24 mouse cellular contexts compared by ENCODE assay signal in genomic region chr7:57357871-57358540, GRCm38 (mm10). TPM values are rescaled to one million over a fixed set of nuclear protein-coding genes. Genes with fewer than 3 reads are reported as not detected.
DNase-seq lines count a peak whose midpoint lies in the region; ATAC-seq lines count a peak whose summit lies in the region.
"Had no signal": no experiment of that assay in that cellular context is flagged by ENCODE, and none has a peak within 500 bp of the region (broad histone marks: within the 10 kb centered on the region; RNA-seq: fewer than 3 reads in every experiment).

No protein-coding gene starts in this region.

- WGBS in hindbrain, embryonic 10.5 days, result 33% methylated on average over 6 of the region's 6 CpGs
- 28% methylated on average over 6 of the region's 6 CpGs for WGBS in hindbrain, embryonic 13.5 days
- 36% methylated on average over 6 of the region's 6 CpGs for WGBS in midbrain, embryonic 13.5 days

- peaks cover 7% of the 10 kb centered on the region for H3K4me1 ChIP-seq in hindbrain, embryonic 10.5 days (replicated peaks)
- H3K4me1 ChIP-seq in hindbrain, embryonic 13.5 days (replicated peaks), result no peaks in the 10 kb centered on the region
- H3K4me1 ChIP-seq in midbrain, embryonic 13.5 days (replicated peaks), result no peaks in the 10 kb centered on the region
- H3K4me1 ChIP-seq: forebrain, embryonic 12.5 days; hindbrain, embryonic 15.5 days; limb, embryonic 15.5 days; neural tube, embryonic 15.5 days; stomach, embryonic 15.5 days had no signal

- ATAC-seq in hindbrain, embryonic 13.5 days (ENCODE audit: low FRiP score), result no peak
- ATAC-seq in midbrain, embryonic 13.5 days, result no peak
- no peak for ATAC-seq in erythroid progenitor cell, adult 5-6 weeks (replicated peaks; ENCODE audit: low FRiP score, poor library complexity, severe bottlenecking)
- ATAC-seq: intestine, embryonic 16.5 days; liver, postnatal 0 days had no signal

- no peaks in the 10 kb centered on the region for H3K36me3 ChIP-seq in hindbrain, embryonic 10.5 days
- no peaks in the 10 kb centered on the region for H3K36me3 ChIP-seq in hindbrain, embryonic 13.5 days
- no peaks in the 10 kb centered on the region for H3K36me3 ChIP-seq in midbrain, embryonic 13.5 days
- H3K36me3 ChIP-seq: forebrain, embryonic 12.5 days; heart, embryonic 13.5 days; hindbrain, embryonic 15.5 days; limb, embryonic 15.5 days; neural tube, embryonic 15.5 days; stomach, embryonic 15.5 days had no signal

- H3K27ac ChIP-seq in hindbrain, embryonic 10.5 days, result no peak overlapping the region
- H3K27ac ChIP-seq in hindbrain, embryonic 13.5 days, result no peak overlapping the region
- no peak overlapping the region for H3K27ac ChIP-seq in midbrain, embryonic 13.5 days
- H3K27ac ChIP-seq: forebrain, embryonic 12.5 days; gastrocnemius, adult 2 months; heart, embryonic 13.5 days; hindbrain, embryonic 15.5 days; limb, embryonic 15.5 days; neural tube, embryonic 15.5 days; stomach, embryonic 15.5 days had no signal

- no peak overlapping the region for H3K4me2 ChIP-seq in hindbrain, embryonic 13.5 days
- no peak overlapping the region for H3K4me2 ChIP-seq in midbrain, embryonic 13.5 days (replicated peaks)
- H3K4me2 ChIP-seq: forebrain, embryonic 12.5 days; heart, embryonic 13.5 days; hindbrain, embryonic 15.5 days; limb, embryonic 15.5 days; neural tube, embryonic 15.5 days; stomach, embryonic 15.5 days had no signal

- H3K9ac ChIP-seq in hindbrain, embryonic 13.5 days, result no peak overlapping the region
- H3K9ac ChIP-seq in midbrain, embryonic 13.5 days (replicated peaks), result no peak overlapping the region
- H3K9ac ChIP-seq: forebrain, embryonic 12.5 days; heart, embryonic 13.5 days; hindbrain, embryonic 15.5 days; limb, embryonic 15.5 days; liver, postnatal 0 days; neural tube, embryonic 15.5 days; stomach, embryonic 15.5 days had no signal

- no peaks in the 10 kb centered on the region for H3K9me3 ChIP-seq in hindbrain, embryonic 10.5 days
- H3K9me3 ChIP-seq in hindbrain, embryonic 13.5 days, result no peaks in the 10 kb centered on the region
- H3K9me3 ChIP-seq in midbrain, embryonic 13.5 days, result no peaks in the 10 kb centered on the region
- H3K9me3 ChIP-seq: forebrain, embryonic 12.5 days; heart, embryonic 13.5 days; hindbrain, embryonic 15.5 days; limb, embryonic 15.5 days; neural tube, embryonic 15.5 days; stomach, embryonic 15.5 days had no signal

- peak; percentile 8 for DNase-seq in hindbrain, embryonic 10.5 days (ENCODE audit: low spot score)
- peak; percentile 4 for DNase-seq in retina, embryonic 14.5 days (ENCODE audit: low spot score)
- DNase-seq in retina, postnatal 1 day, result no peak
- DNase-seq in adrenal gland, postnatal 25 days, result peak; percentile 24
- DNase-seq in thymus, postnatal 4 days, result no peak
- DNase-seq: cerebellum, adult 9-11 months; gastrocnemius, adult 2 months; heart, adult 11 months; liver, postnatal 0 days; lung, postnatal 10 days; midbrain, embryonic 14.5 days; thymus, adult 2 months had no signal

- no peaks in the 10 kb centered on the region for H3K27me3 ChIP-seq in hindbrain, embryonic 10.5 days (ENCODE audit: insufficient read depth, poor library complexity, severe bottlenecking)
- H3K27me3 ChIP-seq in hindbrain, embryonic 13.5 days, result no peaks in the 10 kb centered on the region
- no peaks in the 10 kb centered on the region for H3K27me3 ChIP-seq in midbrain, embryonic 13.5 days
- H3K27me3 ChIP-seq: CH12.LX; forebrain, embryonic 12.5 days; heart, embryonic 13.5 days; hindbrain, embryonic 15.5 days; limb, embryonic 15.5 days; neural tube, embryonic 15.5 days; stomach, embryonic 15.5 days had no signal

- H3K4me3 ChIP-seq in hindbrain, embryonic 10.5 days, result no peak overlapping the region
- no peak overlapping the region for H3K4me3 ChIP-seq in hindbrain, embryonic 13.5 days
- no peak overlapping the region for H3K4me3 ChIP-seq in midbrain, embryonic 13.5 days (replicated peaks)
- H3K4me3 ChIP-seq: forebrain, embryonic 12.5 days; gastrocnemius, adult 2 months; heart, embryonic 13.5 days; hindbrain, embryonic 15.5 days; limb, embryonic 15.5 days; neural tube, embryonic 15.5 days; stomach, embryonic 15.5 days had no signal

RNA-seq across cellular contexts. Expression of gene Gabrg3, which starts 29.0 kb away (rescaled TPM):
- 0.02 TPM in 1 of 2 replicates, not detected in the other for polyA plus RNA-seq in hindbrain, embryonic 10.5 days (2016; fragmentation: Nextera tagmentation; extraction: Ambion mirVana)
- polyA plus RNA-seq in hindbrain, embryonic 13.5 days (2015; fragmentation: Nextera tagmentation; extraction: Ambion mirVana), result 2.3 and 2.8 TPM in 2 replicates
- 4.0 and 4.3 TPM in 2 replicates for total RNA-seq in adrenal gland, postnatal 25 days (2021)
- 1.7 and 1.9 TPM in 2 replicates for polyA plus RNA-seq in midbrain, embryonic 13.5 days (2015; fragmentation: Nextera tagmentation; extraction: Ambion mirVana)
- not detected in 2 replicates for total RNA-seq in erythroid progenitor cell, adult 5-6 weeks (2015; ENCODE audit: low replicate concordance)
- not detected in 2 replicates for total RNA-seq in erythroid progenitor cell, adult 5-6 weeks (2017; ENCODE audit: low replicate concordance)
- total RNA-seq: CH12.LX; gastrocnemius, adult 2 months; megakaryocyte progenitor cell, adult 5-6 weeks had no signal
- polyA plus RNA-seq: liver, postnatal 0 days had no signal

Comparison
In these comparisons a context has a peak if more than half of its experiments do, and no peak if none do; other contexts are left out.
1. DNase-seq: peak in hindbrain, embryonic 10.5 days (single experiment), retina, embryonic 14.5 days (single experiment) and adrenal gland, postnatal 25 days (single experiment); none in retina, postnatal 1 day (single experiment) and thymus, postnatal 4 days (single experiment).